Mouse (Mus musculus) stomach, embryonic 14.5 days (tissue): ENCODE results near the gene Hoxa5. TPM values are rescaled to one million over a fixed set of nuclear protein-coding genes. Genes with fewer than 3 reads are reported as not detected.

ENCODE experiments used
- ATAC-seq: fragments of 200-750 bp; cut with Nextera tagmentation; 2 replicates; pipeline ENCODE4 v1.8.0; 2017; ENCODE audit warnings: low read depth, moderate TSS enrichment; ENCODE audit not compliant: insufficient number of reproducible peaks, insufficient read depth, low FRiP score
- H3K27ac ChIP-seq: fragments of 300-500 bp; sonication (generic); 2 replicates; pipeline ENCODE4 v1.5.1; 2014; ENCODE audit warnings: mild to moderate bottlenecking, low read length, moderate library complexity, mixed read lengths
- H3K27me3 ChIP-seq: fragments of 300-500 bp; sonication (generic); 2 replicates; pipeline ENCODE4 v1.6.1; 2014; ENCODE audit warnings: low read length, control low read depth, mixed read lengths; ENCODE audit not compliant: control insufficient read depth, insufficient read depth
- H3K36me3 ChIP-seq: fragments of 300-500 bp; sonication (generic); 2 replicates; pipeline ENCODE4 v1.6.1; 2014; ENCODE audit warnings: mild to moderate bottlenecking, control low read depth, low read length, moderate library complexity, mixed read lengths; ENCODE audit not compliant: control insufficient read depth, insufficient read depth
- H3K4me1 ChIP-seq: fragments of 300-500 bp; sonication (generic); 2 replicates; pipeline ENCODE4 v1.6.1; 2014; ENCODE audit warnings: low read length, control low read depth, mixed read lengths; ENCODE audit not compliant: control insufficient read depth, insufficient read depth
- H3K4me2 ChIP-seq: fragments of 300-500 bp; sonication (generic); replicated peaks from 2 replicates; pipeline ENCODE4 v1.6.1; 2014; ENCODE audit warnings: low read depth, low read length, control low read depth
- H3K4me3 ChIP-seq: fragments of 300-500 bp; sonication (generic); 2 replicates; pipeline ENCODE4 v1.5.1; 2014; ENCODE audit warnings: low read depth, low read length, control low read depth
- H3K9ac ChIP-seq: fragments of 300-500 bp; sonication (generic); replicated peaks from 2 replicates; pipeline ENCODE4 v1.6.1; 2014; ENCODE audit warnings: low read depth, mild to moderate bottlenecking, control low read depth, low read length, moderate library complexity, mixed read lengths
- H3K9me3 ChIP-seq: fragments of 300-500 bp; sonication (generic); 2 replicates; pipeline ENCODE4 v1.6.1; 2016; ENCODE audit warnings: low read depth, low read length, control low read depth; ENCODE audit not compliant: control insufficient read depth
- WGBS: fragments of 180-500 bp; shearing (Covaris S2); extraction: QIAGEN DNeasy Blood & Tissue Kit; methylation state at CpG from one replicate; pipeline ENCODE4 v1.1.7; 2014; 5-methylcytosine and 5-hydroxymethylcytosine counted together
- polyA plus RNA-seq: library from polyadenylated mRNA; unstranded; fragments of >200 nt; fragmentation: Nextera tagmentation; extraction: Ambion mirVana; gene quantifications from 2 replicates; pipeline ENCODE4 v1.2.1, GENCODE M21; 2014

Gene Hoxa5
- polyA plus RNA-seq, 1 experiment from 2014 or later: 24.4 TPM

DNA sequence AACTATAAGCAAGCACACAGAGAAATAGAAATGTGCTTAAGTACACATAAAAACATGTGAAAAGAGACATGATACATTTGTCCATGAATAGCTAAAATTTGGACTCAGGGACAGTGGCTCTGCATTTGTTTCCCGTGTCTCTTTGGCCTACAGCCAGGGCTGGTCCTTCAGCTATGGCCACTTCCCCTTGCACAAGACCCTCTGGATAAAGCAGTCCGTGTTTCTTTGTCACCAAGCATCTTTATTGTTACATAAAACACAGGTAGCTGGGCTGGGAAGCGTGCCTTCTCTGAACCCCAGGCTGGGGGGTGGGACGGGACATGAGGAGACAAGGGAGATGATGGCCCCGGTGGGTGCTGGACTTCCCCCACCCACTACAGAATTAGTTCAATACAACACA, 9.9 kb upstream of the Hoxa5 start:
- H3K4me3 ChIP-seq: no peak overlapping the region
- peaks cover 51% of the 10 kb centered on the region for H3K27me3 ChIP-seq
- no peak overlapping the region for H3K27ac ChIP-seq
- ATAC-seq: no peak
- no peaks in the 10 kb centered on the region for H3K9me3 ChIP-seq
- no peak overlapping the region for H3K9ac ChIP-seq
- WGBS: 21% methylated on average over 5 of the region's 5 CpGs
- H3K36me3 ChIP-seq: no peaks in the 10 kb centered on the region
- 0 out of 2 replicates have a peak, but pooled peaks cover 4% of the 10 kb centered on the region for H3K4me1 ChIP-seq
- peak overlapping the region; percentile 35; the same call in 1 of the 2 replicates for H3K4me2 ChIP-seq

DNA sequence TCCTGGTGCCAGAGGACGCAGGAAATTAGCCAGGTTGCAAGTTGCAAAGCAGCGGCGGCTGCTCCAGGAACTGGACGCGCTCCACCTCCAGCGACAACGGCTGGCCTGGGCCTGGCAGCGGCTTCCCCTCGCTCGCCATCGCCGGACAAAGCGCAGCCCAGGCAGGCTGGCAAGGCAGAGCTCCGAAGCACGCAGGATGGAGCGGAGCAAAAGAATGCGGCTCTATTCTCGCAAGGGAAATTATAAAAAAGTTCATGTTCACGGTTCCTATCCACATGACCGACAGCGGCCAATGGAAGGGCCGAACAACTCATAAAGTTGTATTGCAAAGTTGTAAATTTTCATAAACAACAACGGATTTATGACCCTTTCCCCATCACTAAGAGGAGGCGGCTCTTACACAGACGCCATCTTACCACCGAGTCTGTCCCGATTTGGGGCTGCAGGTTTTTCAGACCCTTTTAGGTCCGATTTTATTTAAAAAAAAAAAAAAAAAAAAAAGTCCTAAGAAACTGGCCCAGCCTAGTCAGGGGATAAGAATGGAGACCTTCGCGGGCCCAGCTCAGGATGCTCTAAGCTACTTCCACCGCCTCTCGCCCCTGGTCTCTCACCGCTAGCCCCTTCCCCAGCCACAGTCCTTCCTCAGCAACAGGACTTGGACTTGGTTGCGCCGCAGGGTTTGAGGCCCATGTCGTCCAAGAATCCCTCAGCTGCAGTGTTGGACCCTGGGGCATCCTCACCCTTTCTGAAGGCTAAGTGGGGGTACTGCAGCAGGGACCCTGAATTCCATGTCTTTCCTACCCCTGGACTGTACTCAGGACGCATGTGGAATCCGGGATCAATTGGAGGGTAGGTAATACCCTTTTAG, 9.0 kb upstream of the Hoxa5 start, which contains the start of the genes Hoxa3 and Gm28308:
TSS of gene Hoxa3 (minus strand) at position 218 of the 868 bp plus-strand sequence.
TSS of gene Gm28308 (minus strand) at position 221 of the 868 bp plus-strand sequence.
- 0 out of 2 replicates have a peak, but pooled peaks cover 4% of the 10 kb centered on the region for H3K4me1 ChIP-seq
- H3K27me3 ChIP-seq: peaks cover 42% of the 10 kb centered on the region
- H3K4me3 ChIP-seq: peak within 1 kb of the TSS; percentile 47
- H3K36me3 ChIP-seq: no peaks in the 10 kb centered on the region
- ATAC-seq: 0 out of 2 replicates have a peak, but pooled peaks have one; percentile 29
- H3K9me3 ChIP-seq: no peaks in the 10 kb centered on the region
- H3K4me2 ChIP-seq: peak within 1 kb of the TSS; percentile 78
- 4% methylated on average over 38 of the region's 38 CpGs for WGBS
- peak within 1 kb of the TSS; percentile 62 for H3K9ac ChIP-seq
- H3K27ac ChIP-seq: peak within 1 kb of the TSS; percentile 84

- H3K27me3 ChIP-seq: peaks cover 36% of the 10 kb centered on the region
- 3% methylated on average over 22 of the region's 22 CpGs for WGBS
- H3K9ac ChIP-seq: peak overlapping the region; percentile 62
- no peak for ATAC-seq
- H3K4me1 ChIP-seq: 0 out of 2 replicates have a peak, but pooled peaks cover 2% of the 10 kb centered on the region
- H3K4me3 ChIP-seq: peak overlapping the region; percentile 47
- H3K4me2 ChIP-seq: peak overlapping the region; percentile 78
- no peaks in the 10 kb centered on the region for H3K9me3 ChIP-seq
- no peaks in the 10 kb centered on the region for H3K36me3 ChIP-seq
- peak overlapping the region; percentile 84 for H3K27ac ChIP-seq
Observed at GRCm38 (mm10) chr6:52212556-52213118, 8.2 kb upstream of the Hoxa5 start.

DNA sequence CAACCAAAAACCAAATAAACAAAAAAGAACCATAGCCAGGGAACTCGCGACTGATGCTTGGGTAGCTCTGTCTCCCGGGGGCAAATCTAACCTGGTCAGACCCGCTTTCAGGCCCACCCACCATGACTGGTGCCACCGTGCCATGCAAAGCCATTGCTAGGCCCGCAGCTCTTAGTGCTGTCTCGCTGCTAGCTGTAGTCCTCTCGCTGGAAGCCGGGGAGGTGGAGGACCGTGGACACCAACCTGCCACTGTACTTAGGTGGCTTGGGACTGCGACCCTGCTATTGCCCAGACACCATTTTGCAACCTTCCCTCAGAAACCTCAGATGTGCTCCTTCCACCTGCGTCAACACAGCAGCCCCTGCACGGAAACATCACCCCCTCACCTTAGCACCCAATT, 7.6 kb upstream of the Hoxa5 start:
- H3K4me1 ChIP-seq: no peaks in the 10 kb centered on the region
- peak overlapping the region; percentile 62 for H3K9ac ChIP-seq
- 5% methylated on average over 13 of the region's 13 CpGs for WGBS

GRCm38 (mm10) chr6:52211170-52211935, 7.0 kb upstream of the Hoxa5 start:
- 2% methylated on average over 37 of the region's 37 CpGs for WGBS
- Histone ChIP-seq H3K9ac (peak overlapping the region; percentile 62), H3K27ac (peak overlapping the region; percentile 84; the same call in 1 of the 2 replicates), H3K4me3 (peak overlapping the region; percentile 47), H3K9me3 (no peaks in the 10 kb centered on the region), H3K27me3 (peaks cover 36% of the 10 kb centered on the region), H3K4me2 (peak overlapping the region; percentile 78), H3K4me1 (no peaks in the 10 kb centered on the region), H3K36me3 (no peaks in the 10 kb centered on the region)
- peak; percentile 19; the same call in 1 of the 2 replicates for ATAC-seq

More for the DNA sequence above, 7.6 kb upstream of the Hoxa5 start:
- H3K4me3 ChIP-seq: peak overlapping the region; percentile 47
- peak overlapping the region; percentile 78 for H3K4me2 ChIP-seq
- no peaks in the 10 kb centered on the region for H3K36me3 ChIP-seq
- H3K27me3 ChIP-seq: peaks cover 36% of the 10 kb centered on the region
- no peaks in the 10 kb centered on the region for H3K9me3 ChIP-seq
- ATAC-seq: no peak
- H3K27ac ChIP-seq: peak overlapping the region; percentile 84; the same call in 1 of the 2 replicates

DNA sequence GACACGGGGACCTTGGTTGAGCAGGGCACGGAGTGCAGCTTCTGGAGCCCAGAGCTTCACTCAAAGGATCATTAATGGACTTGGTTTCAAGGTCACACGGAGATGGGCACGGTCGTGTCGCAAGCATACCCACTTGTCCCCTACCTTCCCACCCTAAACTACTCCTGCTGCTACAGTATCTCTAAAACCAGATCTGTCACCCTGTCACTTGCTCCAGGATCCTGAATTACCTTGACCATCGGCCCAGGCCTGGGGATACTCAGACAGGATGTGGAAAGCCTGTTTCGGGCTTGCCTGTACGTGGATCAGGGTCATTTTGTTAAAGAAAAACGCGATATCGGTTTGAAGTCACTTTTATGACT, 5.3 kb upstream of the Hoxa5 start:
- peak overlapping the region; percentile 71; the same call in 1 of the 2 replicates for H3K27ac ChIP-seq
- H3K4me3 ChIP-seq: peak overlapping the region; percentile 47
- peak overlapping the region; percentile 78 for H3K4me2 ChIP-seq
- no peak for ATAC-seq
- peak overlapping the region; percentile 18 for H3K9ac ChIP-seq
- H3K4me1 ChIP-seq: peaks cover 3% of the 10 kb centered on the region; the same call in 1 of the 2 replicates
- H3K36me3 ChIP-seq: no peaks in the 10 kb centered on the region
- no peaks in the 10 kb centered on the region for H3K9me3 ChIP-seq
- 23% methylated on average over 12 of the region's 12 CpGs for WGBS
- H3K27me3 ChIP-seq: peaks cover 24% of the 10 kb centered on the region

DNA sequence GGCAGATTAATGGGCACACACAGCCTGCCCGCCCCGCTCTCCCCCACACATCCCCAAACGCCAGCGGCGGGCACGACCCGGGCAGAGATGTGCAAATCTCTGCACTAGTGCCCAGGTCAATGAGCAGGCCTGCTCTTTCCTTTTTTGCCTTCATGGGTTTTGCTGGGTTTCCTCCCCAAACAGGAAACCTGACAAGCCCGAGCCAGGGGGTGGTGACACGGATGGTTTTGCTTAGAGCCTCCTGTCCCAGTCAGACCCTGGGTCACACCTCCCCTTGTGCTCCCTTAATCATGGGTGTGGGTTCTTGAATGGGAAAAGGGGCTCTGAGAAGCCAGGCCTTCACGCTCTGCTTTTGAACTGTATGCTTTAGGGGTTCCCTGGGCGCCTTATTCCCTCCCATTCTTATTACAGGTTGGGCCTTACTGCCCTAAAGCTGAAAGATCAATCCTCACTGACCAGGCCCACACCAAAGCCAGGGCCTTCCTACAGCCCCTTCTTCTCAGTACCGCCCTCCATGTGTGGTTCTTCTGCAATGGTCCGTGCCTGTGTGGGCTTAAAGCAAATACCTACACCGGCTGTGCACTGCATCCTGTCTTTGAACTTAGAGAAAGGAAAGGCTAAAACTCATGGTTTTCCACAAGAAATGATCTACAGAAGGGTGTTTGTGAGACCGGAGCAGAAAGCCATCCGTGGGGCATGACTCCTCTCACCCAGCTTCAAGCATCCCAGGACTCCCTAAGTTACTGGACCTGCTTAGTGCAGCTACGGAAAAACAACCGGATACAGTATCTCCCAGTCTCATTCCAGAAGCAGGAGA, 4.7 kb upstream of the Hoxa5 start:
- Histone ChIP-seq H3K4me3 (peak overlapping the region; percentile 47), H3K27me3 (peaks cover 20% of the 10 kb centered on the region)

More for the DNA sequence above, 4.7 kb upstream of the Hoxa5 start:
- ATAC-seq: no peak
- no peaks in the 10 kb centered on the region for H3K36me3 ChIP-seq
- H3K9ac ChIP-seq: peak overlapping the region; percentile 18
- H3K4me2 ChIP-seq: peak overlapping the region; percentile 78
- WGBS: 13% methylated on average over 18 of the region's 18 CpGs
- H3K27ac ChIP-seq: peak overlapping the region; percentile 71; the same call in 1 of the 2 replicates
- no peaks in the 10 kb centered on the region for H3K9me3 ChIP-seq
- peaks cover 3% of the 10 kb centered on the region; the same call in 1 of the 2 replicates for H3K4me1 ChIP-seq
